8 mouse cellular contexts compared by ENCODE assay signal in genomic region chr17:32536051-32536866, GRCm38 (mm10). TPM values are rescaled to one million over a fixed set of nuclear protein-coding genes. Genes with fewer than 3 reads are reported as not detected.
DNase-seq lines count a peak whose midpoint lies in the region; ATAC-seq and TF ChIP-seq lines count a peak whose summit lies in the region.
"Not testable (repeated sequence)": the region's sequence is repeated elsewhere in the genome, so short reads cannot be mapped to it uniquely, and the experiment has no call there.

TSS of gene Cyp4f16 (plus strand) at chr17:32536558.

- peak within 1 kb of the TSS; percentile 66 for H3K9ac ChIP-seq in ES-Bruce4 (ENCODE audit: low read depth, poor library complexity, severe bottlenecking)
- H3K9ac ChIP-seq in forebrain, embryonic 16.5 days (replicated peaks; ENCODE audit: low read depth, low read length), result peak within 1 kb of the TSS; percentile 68
- peak within 1 kb of the TSS; percentile 46 for H3K9ac ChIP-seq in neural tube, embryonic 14.5 days (replicated peaks; ENCODE audit: low read depth, low read length)

- TF ChIP-seq CTCF in ES-Bruce4 (IDR thresholded peaks at IDR 0.05; ENCODE audit: low read depth, low read length); testis, adult 2 months (IDR thresholded peaks at IDR 0.05; ENCODE audit: control insufficient read depth, insufficient read depth, insufficient replicate concordance, low read depth, low read length): not testable (repeated sequence)

- H3K4me1 ChIP-seq in ES-Bruce4 (ENCODE audit: control insufficient read depth, insufficient read depth, low read length); forebrain, embryonic 16.5 days (replicated peaks; ENCODE audit: control insufficient read depth, insufficient read depth, low read length); neural tube, embryonic 14.5 days (ENCODE audit: control insufficient read depth, insufficient read depth, low read length); testis, adult 2 months (ENCODE audit: control insufficient read depth, insufficient read depth, low read length): not testable (repeated sequence)

- H3K4me2 ChIP-seq in forebrain, embryonic 16.5 days (ENCODE audit: low read length), result peak within 1 kb of the TSS; percentile 72
- peak within 1 kb of the TSS; percentile 56 for H3K4me2 ChIP-seq in neural tube, embryonic 14.5 days (ENCODE audit: low read depth, low read length)

- TF ChIP-seq EP300 in ES-Bruce4 (IDR thresholded peaks at IDR 0.05; ENCODE audit: insufficient read depth, low read depth, low read length), result not testable (repeated sequence)

- peak within 1 kb of the TSS; percentile 96 for H3K4me3 ChIP-seq in ES-Bruce4 (ENCODE audit: low read depth, low read length)
- peak within 1 kb of the TSS; percentile 56 for H3K4me3 ChIP-seq in forebrain, embryonic 16.5 days (replicated peaks; ENCODE audit: low read length)
- H3K4me3 ChIP-seq in neural tube, embryonic 14.5 days (ENCODE audit: low read depth, low read length), result peak within 1 kb of the TSS; percentile 29
- peak within 1 kb of the TSS; percentile 40 for H3K4me3 ChIP-seq in testis, adult 2 months (ENCODE audit: control insufficient read depth, low read depth, low read length)

- not testable (repeated sequence) for H3K9me3 ChIP-seq in ES-Bruce4 (replicated peaks; ENCODE audit: control insufficient read depth, insufficient read depth, low read length, poor library complexity, severe bottlenecking); forebrain, embryonic 16.5 days (ENCODE audit: control insufficient read depth, low read length); neural tube, embryonic 14.5 days (ENCODE audit: control insufficient read depth, low read length)

- H3K36me3 ChIP-seq in ES-Bruce4 (ENCODE audit: control insufficient read depth, insufficient read depth, low read length, poor library complexity, severe bottlenecking); forebrain, embryonic 16.5 days (ENCODE audit: control insufficient read depth, insufficient read depth); neural tube, embryonic 14.5 days (ENCODE audit: control insufficient read depth, insufficient read depth, low read length); testis, adult 2 months (ENCODE audit: control insufficient read depth, insufficient read depth, low read length): not testable (repeated sequence)

- peak; percentile 85 for DNase-seq in cerebellum, adult 11 months
- DNase-seq in heart, postnatal 25 days (ENCODE audit: low spot score), result peak; percentile 86
- peak; percentile 64 to 74 for DNase-seq in layer of hippocampus, adult 18-20 months (ENCODE audit: low spot score in 2 of 2)
- peak; percentile 94 to 95 for DNase-seq in lung, adult 18-20 months

- not testable (repeated sequence) for H3K27ac ChIP-seq in ES-Bruce4 (ENCODE audit: insufficient read depth, low read length); forebrain, embryonic 16.5 days (ENCODE audit: low read length); neural tube, embryonic 14.5 days (ENCODE audit: low read depth, low read length); testis, adult 2 months (ENCODE audit: control insufficient read depth, insufficient read depth, low read depth, low read length)

- TF ChIP-seq POLR2A in ES-Bruce4 (IDR thresholded peaks at IDR 0.05; ENCODE audit: insufficient read depth, low read length); testis, adult 2 months (IDR thresholded peaks at IDR 0.05; ENCODE audit: control insufficient read depth, low read depth, low read length): not testable (repeated sequence)

- intact Hi-C loops in heart, postnatal 25 days (cut with DNase I), result not testable (repeated sequence)

- H3K27me3 ChIP-seq in ES-Bruce4 (ENCODE audit: control insufficient read depth, insufficient read depth, low read length, poor library complexity, severe bottlenecking); forebrain, embryonic 16.5 days (replicated peaks; ENCODE audit: control insufficient read depth, insufficient read depth, low read length); neural tube, embryonic 14.5 days (ENCODE audit: control insufficient read depth, insufficient read depth, low read length); testis, adult 2 months (ENCODE audit: control insufficient read depth, insufficient read depth, low read length): not testable (repeated sequence)

- ATAC-seq in forebrain, embryonic 16.5 days, result peak; percentile 98
- peak; percentile 95 for ATAC-seq in neural tube, embryonic 14.5 days (ENCODE audit: low read depth)

- 8% methylated on average over 5 of the region's 5 CpGs for WGBS in forebrain, embryonic 16.5 days
- 11% methylated on average over 5 of the region's 5 CpGs for WGBS in neural tube, embryonic 14.5 days

RNA-seq across cellular contexts. Expression of gene Cyp4f16, which starts in this region (rescaled TPM):
- 16.3 and 17.2 TPM in 2 replicates for polyA plus RNA-seq in ES-Bruce4 (2011; ENCODE audit: insufficient read depth, insufficient read length, low read depth, missing spikeins)
- 20.0 and 26.1 TPM in 2 replicates for polyA plus RNA-seq in forebrain, embryonic 16.5 days (2015; fragmentation: Nextera tagmentation; extraction: Ambion mirVana)
- total RNA-seq in heart, postnatal 25 days (2021), result 1 to 10 TPM; 6.3 to 6.4 TPM
- 1 to 10 TPM; 5.2 to 6.0 TPM for total RNA-seq in layer of hippocampus, adult 18-20 months (2021)
- 14.0 and 19.0 TPM in 2 replicates for polyA plus RNA-seq in neural tube, embryonic 14.5 days (2014; fragmentation: Nextera tagmentation; extraction: Ambion mirVana)
- polyA plus RNA-seq in testis, adult 2 months (2012; rRNA removed), result 0.73 and 1.1 TPM in 2 replicates

Comparison
In these comparisons a context has a peak if more than half of its experiments do, and no peak if none do; other contexts are left out.
1. H3K4me3 ChIP-seq: peak in every context shown above with its lines; median percentile 96 in ES-Bruce4; 56 in forebrain, embryonic 16.5 days; 40 in testis, adult 2 months; 29 in neural tube, embryonic 14.5 days.